Mouse (Mus musculus): ENCODE data around the gene Pkdrej.
"Not testable (repeated sequence)": the region's sequence is repeated elsewhere in the genome, so short reads cannot be mapped to it uniquely, and the experiment has no call there.

Pkdrej gene

DNA sequence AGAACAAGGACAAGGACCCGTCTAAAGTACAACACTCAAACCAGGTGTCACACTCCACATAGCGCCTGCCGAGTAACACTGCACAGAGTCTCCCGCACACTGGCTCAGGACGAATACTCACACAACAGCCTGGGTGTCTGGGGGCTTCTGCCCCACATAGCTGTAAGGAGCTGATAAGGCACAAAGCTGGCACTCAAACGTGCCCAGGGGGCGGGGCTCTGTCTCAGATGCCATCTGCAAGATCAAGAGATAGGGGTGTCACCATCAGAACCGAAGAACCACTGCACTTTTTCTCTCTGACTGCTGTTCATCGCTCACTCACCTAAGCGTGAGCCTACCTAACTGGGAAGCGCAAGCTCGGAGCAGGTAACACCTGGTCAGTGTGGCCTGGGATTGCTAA is 12.4 kb downstream of the Pkdrej start:
- DNase-seq: no peak

DNA sequence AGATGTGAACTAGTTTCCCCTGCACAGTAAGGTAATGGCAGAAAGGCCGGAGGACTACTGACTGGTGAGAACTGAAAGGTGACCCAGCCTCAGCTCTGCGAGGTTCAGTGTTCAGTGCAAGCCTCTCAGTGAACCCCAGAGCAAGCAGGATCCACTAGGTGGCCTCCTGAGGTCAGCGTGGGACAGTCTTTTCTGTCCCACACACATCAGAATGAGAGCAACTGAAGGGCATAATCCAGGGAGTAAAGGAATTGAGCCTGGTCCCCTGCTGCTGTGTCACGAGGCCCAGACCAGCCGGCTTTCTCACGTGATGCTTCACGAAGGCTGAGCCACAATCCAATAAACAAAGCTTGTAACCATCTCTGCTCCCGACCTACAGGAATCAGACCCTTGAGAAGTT is 13.1 kb downstream of the Pkdrej start:
- peak; percentile 36 for DNase-seq

DNA sequence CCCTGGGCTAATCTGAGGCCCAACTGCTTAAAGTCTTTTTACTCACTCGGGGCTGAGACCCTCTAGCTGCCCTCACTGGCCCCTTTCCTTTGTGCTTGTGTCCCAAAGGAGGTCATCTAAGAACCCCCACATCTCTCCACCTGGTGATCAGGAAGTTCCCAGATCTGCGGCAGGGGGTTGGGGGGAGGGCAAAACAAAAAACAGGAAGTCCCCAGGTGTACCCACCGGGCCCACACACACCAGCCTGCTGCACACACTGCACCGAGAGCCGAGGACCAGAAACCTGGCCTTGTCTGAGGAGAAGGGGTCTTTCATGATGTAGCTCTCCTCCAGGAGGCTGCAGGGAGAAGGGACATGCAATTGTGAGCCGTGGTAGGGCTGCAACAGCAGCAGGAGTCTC is 13.5 kb downstream of the Pkdrej start:
- no peak for DNase-seq

DNA sequence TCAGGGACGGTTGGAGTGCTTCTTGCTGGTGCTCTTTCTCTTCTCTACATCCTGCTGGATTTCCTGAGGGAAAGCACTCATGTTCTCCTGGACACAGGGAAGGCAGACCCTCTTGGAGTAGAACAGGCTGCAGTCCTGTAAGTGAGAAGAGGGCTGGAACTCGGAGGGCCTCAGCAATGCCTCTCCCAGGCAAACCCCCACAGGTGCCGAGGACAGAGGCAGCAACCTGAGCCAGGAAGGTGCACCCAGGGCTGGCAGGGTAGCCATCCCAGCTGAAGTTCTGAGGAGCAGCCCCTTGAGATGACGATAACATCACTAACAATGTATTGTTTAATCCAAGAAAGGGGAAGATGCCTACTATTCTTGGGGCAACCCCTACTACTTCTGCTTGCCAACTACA is 14.1 kb downstream of the Pkdrej start:
- DNase-seq: no peak

DNA sequence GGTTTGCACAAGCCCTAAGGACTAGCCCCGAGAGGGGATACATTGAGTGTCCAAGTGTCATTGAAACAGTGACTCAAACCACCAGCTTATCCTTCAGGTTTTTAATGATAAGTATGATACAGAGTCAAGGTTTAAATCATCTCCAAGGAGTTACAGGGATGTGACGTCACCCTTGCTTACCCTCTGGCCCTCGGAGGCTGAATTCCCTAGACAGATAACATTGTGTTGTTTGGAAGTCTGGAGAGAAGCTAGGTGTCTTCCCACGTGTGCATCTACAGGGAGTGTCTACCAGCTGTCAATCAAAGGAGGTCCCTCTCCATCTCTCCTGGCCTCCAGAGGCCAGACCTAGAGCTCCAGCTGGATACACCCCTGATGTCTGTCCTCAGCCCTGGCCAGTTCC is 14.6 kb downstream of the Pkdrej start:
- DNase-seq: no peak

DNA sequence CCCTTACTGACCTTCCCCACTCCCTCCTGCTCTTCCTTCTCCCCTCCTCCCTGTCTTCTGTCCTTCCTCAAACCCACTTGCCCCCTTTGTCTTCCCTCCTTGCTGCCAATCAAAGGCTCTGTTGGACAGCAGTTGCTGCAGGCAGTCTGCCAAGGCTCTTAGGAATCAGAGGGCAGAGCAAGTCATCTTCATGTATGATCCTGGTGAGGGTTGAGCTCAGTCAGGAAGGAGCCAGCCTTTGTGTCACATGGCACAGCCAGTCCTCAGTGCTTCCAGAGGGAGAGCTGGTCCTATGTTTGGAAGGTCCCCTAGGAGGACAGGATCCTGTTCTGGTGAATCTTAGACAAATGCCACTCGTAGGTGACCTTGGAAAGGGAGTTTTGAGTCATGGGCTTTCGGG is 18.6 kb downstream of the Pkdrej start:
- DNase-seq: peak; percentile 11

DNA sequence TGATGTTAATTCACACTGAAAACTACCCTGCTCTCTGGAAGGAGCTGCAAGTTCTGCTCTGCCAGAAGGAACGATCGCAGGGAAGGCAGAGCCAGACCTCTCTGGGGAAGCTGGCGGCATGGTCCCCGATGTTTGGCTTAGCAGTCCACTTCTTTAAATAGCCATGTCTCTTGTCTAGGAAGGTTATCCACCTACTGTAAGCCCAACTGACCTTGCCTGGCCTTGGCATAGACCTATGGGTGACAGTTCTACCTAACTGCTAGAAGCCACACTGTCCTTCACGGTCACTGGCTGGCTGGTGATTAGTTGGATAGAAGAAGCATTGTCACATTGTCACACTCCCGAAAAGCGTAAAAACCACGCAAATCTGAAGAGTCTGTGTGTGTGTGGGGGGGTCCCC is 22.9 kb downstream of the Pkdrej start:
- DNase-seq: no peak

DNA sequence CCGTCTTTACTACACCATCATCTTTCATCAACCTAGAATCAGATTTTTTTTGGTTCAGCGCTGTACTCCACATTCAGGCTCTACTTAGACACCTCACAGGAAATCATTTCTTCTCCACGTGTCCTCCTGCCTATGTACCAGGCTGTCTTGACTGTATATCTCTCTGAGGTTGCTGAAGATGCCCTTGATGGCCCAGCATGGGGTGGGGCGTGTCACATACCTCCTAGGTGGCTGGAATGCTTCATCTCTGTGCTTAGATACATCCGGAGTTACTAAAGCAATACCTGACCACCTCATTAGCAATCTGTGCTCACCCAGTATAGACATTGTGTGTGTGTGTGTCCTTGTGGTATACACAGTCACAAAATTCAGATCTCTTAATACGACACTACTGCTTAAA is 26.0 kb downstream of the Pkdrej start:
- no peak for DNase-seq

DNA sequence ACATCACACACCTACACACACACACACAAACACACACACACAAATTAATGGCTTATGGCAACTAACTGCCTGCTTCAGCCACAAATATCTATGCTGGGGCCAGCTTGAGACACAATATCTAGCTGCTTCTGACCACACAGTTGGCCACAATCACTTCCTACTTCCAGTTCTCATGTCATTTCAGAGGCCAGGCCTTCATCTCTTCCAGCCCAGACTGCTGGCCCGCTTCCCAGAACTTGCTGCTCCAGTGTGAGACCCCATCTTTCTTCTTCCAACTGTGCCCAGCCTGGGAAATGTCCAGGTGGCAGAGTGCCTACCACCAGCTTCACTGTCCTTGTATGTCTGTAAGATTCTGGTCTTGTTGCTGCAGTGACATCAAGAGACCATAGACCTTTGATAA is 28.7 kb downstream of the Pkdrej start:
- no peak for DNase-seq

DNA sequence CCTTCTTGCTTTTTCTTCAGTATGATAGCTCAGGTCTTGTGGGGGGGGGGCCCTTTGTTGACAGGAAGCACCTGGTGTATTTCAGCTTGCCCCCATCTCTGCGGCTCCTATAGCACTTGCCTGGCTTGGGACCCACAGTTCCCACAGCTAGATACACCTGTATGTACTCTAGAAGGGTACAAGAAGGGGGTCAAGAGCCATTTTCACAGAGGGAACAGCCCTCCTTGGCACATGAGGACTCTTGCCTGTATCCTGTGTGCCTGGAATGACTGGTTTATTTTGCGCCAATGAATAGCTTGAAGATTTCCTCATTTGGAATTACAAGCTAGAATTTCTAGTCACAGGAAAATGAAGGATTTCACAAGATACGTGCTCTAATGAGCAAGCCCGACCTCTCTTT is 30.1 kb downstream of the Pkdrej start:
- DNase-seq: no peak

DNA sequence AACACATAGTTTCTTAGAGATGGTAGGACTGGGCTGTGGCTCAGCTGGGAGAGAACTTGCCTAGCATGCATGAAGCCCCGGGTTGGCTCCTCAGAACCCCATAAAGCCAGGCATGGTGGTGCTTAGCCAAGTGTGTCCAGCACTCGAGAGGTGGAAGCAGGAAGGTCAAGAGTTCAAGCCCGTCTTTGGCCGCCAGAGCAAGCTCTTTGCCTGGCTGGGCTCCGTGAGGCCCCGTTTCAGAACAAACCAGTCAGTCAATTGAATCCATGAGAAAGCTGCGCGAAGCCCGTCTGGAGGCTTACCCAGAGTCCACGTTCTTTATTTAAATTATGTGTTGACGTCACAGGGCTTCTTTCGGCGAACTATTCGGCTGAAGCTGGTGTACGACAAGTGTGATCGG is 32.9 kb downstream of the Pkdrej start:
- DNase-seq: no peak

DNA sequence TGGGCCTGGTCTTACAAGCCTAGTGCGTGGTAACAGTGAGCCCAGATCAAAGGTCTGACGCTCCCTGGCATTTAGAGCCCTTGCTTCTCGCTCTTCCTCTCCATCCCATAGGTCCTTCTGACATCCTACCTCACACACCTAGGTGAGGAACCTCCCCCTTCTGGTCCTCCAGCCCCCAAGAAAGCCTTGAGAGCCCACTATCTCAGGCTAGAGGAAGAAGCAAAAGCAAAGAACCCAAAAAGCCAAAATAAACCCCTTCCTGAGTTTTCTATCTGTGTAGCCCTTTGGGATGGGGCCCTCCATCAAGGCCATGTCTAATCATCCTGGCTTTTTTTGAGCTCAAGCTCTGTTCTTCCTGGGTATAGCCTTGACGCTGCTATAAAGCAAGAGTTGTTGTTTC is 33.5 kb downstream of the Pkdrej start:
- no peak for DNase-seq

DNA sequence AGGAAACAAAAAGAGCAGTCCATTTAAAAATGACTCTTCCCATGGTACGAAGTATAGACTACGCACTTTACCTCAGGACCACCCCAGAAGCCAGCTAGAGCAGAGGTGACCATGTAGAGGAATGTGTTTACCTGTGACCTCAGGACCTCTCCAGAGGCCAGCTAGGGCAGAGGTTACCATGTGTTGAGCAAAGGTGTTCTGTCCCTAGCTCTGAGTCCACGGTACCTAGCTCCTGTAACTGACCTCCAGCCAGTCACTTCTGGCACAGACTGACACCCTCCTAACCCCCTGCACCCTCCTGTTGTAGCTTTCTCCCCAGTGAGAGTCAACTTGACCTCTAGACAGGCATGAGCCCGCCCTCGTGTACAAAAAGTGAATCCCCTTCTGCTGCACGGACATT is 34.1 kb downstream of the Pkdrej start:
- no peak for DNase-seq

DNA sequence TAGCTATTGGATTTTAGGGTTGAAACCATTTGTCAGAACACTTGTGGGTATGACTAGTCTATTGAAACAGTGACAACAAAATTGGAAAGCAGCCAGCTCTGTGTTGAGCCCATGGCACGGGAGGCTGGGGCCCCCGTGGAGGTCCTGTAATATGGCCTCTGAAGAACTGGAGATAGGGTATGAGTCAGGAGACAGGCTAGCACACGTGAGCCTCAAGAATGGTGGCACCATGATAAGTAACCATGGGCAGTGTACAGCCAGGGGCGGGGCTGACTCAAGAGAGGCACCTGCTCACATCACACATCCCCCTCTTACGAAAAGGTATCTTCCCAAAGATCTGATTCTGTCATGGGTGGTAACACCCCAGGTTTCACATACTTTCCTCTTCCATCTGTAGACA is 34.8 kb downstream of the Pkdrej start:
- DNase-seq: no peak

DNA sequence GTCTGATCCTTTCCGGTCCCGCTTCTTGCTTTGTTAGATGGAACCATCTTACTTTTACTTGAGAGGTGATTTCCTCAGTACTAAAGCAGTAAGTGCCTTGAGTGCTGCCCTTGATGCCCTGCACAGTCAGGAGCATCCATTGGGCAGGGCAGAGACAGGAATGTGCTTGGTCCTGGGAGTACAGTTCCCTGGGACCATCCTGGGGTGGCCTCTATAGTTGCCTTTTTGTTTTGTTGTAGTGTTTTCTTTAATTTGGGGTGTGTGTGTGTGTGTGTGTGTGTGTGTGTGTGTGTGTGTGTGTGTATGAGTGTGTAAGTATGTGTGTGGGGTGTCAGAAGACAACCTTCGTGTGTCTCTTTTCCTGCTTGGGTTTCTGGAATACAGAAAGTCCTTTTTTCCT is 37.2 kb downstream of the Pkdrej start:
- no peak for DNase-seq

DNA sequence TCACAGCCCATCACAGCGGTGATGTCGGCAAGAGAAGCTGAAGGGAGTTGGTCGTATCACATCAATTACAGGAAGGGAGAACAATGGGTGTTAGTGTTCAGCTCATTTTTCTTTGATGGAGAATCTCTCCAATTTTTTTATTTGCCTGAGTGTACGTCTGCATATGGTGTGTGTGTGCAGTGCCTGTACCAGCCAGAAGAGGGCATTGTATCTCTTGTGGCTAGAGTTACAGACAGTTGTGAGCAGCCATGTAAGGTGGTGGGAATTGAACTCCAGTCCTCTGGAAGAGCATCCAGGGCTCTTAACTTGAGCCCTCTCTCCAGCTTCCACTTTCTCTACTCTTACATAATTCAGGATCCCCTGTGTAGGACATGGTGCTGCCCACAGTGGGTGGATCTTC is 38.4 kb downstream of the Pkdrej start:
- no peak for DNase-seq

DNA sequence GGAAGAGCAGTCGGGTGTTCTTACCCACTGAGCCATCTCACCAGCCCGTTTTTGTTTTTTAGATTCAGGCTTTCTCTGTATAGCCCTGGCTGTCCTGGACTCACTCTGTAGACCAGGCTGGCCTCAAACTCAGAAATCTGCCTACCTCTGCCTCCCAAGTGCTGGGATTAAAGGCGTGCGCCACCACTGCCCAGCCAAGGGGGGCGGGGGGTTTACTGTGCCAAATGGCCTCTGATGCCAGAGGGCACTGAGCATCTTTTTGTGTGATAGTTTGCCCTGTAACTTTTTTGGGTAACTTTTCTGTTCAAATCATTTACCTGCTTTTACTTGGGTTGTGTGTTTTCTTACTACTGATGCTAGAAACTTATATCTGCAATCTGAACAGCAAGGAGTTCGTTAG is 42.6 kb downstream of the Pkdrej start:
- not testable (repeated sequence) for DNase-seq

DNA sequence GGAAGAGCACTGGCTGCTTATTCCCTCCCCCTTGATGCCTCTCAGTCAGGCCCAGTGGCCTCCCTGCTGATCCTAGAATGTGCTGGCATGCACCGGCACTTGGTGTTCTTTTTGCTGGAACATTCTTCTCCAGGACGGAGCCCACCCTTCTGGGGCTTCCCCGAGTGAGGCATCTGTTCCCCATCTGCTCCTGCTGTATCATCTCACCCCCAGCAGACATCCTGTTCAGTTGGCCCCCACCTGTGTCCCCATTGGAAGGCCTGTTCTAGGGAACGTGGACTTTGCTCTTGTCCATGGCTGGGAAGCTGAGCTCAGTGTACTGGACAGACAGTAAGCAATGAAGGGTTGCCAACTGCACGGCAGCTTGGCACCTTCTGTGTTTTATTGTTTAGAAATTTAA is 44.8 kb downstream of the Pkdrej start:
- DNase-seq: no peak

DNA sequence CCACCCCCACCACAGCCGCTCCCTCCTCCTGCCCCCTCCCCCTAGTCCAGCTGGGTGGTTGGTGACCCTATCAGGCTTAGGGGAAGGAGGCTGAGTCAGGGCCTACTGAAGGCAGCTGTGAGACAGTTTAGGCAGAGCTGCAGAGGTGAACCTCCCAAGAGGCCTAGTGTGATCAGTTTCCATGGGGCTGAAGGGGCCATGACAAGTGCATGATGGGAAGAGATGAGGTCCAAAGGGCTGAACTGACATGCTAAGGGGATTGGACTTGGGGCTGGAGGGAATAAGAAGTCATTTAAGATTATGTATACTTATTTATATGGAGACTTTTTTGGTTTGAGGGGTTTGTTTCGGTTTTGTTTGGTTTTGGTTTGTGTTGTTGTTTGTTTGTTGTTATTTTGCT is 45.3 kb downstream of the Pkdrej start:
- no peak for DNase-seq

DNA sequence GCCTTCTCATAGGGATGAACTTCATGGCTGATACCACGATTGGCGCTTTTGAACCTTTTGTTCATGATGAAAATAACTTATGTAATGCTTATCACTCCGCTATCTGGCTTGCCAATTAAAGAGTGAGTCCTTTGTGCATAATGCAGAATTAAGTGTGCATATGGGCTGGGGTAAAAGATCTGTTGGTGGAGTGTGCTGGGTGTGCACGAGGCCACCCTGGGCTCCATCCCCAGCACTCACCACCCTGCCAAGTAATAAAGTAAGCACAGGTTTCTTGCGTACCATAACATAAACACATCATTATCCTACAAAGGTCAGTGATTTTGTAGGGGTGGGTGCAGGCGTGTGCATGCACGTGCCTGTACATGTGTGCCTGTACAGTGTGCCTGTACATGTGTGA is 46.5 kb downstream of the Pkdrej start:
- no peak for DNase-seq

DNA sequence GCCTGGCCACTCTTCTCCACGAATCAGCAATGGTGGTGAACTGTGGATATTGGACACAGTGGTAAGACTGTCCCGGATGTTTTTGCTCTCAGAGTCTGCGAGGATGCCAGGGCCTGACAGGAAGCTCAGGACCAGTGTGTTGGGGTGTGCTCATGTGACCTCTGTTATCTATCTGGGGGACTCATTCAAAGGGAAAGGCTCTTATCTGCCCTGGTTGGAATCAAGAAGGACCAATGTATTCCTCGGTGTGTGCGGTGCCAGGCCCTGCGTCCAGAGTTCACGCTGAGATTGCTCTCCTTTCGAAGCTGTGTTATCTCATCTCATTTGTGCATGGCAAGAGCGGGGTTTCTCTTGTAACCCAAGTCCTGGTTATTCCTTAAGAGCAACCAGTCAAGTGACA is 47.1 kb downstream of the Pkdrej start:
- no peak for DNase-seq

DNA sequence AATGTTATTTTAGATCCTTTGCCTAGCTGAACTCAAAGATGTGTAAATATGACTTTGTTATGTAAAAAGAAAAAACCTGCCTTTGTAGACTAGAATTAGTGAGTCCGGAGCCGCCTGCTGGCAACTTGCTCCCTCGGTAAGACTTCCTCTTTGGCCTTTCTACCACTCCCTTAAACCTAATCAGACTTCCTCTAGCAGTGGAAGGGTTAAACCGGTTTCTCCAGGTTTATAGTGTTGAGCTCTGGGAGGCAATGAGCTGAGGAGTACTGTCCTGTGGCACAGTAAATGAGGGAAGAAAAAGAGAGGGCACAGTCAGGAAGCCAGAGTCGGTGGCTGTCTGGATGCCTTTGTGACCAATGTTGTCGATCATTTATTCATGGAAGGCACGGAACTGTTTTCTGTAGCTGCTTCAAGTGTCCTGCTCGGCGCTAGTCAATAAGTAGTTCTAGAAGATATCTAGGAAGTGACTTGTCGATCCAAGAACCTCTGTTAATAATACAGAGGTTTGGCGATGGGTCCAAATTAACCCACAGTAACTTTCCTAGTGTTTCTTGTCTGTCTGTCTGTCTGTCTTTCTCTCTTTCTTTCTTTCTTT is 49.3 kb downstream of the Pkdrej start:
- DNase-seq: no peak

DNA sequence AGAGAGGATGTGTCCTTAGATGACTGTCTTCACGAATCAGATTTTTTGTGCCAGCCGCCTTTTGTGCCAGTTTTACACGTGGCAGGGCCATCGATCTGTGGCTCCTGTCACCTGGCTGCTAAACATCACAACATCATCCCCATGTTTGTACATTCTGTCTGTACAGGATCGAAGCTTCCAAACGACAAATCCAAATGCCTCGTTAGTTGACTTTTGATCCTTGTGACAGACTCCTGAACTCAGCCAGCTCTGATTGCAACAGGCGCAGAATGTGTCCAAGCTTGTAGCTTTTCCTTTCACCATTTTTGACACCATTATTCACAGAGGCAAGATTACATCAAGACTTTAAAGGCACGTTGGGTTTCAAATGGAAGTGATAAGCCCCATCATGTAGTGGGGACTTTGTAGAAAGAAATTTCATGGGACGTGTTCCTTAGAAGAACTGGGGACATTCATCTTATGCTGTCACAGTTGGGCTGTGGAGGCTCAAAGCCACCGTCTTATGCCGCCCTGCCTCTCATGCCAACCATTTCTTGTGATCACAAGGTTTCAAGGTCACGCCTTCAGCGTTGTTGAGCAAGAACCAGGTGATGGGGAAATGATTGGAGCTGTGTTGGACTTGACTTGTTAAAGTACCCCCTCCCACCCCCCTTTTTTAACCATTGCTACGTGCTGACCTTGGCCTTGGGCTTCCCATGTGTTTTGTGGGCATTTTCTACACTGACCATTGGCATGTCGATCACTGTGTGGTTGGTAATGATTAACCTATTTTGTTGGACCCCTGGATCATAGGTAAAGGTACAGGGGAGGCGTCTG is 50.0 kb downstream of the Pkdrej start:
- no peak for DNase-seq

DNA sequence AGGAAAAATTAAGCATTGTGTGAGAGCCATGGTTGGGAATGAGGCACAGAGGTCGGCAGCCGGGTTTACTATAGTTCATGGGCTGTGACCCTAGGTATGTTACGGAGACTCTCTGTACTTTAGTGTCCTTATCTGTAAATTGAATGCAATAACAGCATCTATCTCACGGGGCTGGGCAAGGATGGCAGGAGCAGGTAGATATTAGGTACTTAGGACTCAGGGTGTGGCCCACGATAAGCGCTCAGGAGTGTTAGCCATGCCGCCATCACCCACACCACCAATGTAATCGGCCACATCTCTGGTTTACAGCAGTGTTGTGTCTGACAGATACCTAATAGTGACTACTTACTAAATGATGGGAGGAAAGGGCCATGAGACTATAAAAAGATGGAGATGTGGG is 52.5 kb downstream of the Pkdrej start:
- DNase-seq: no peak

DNA sequence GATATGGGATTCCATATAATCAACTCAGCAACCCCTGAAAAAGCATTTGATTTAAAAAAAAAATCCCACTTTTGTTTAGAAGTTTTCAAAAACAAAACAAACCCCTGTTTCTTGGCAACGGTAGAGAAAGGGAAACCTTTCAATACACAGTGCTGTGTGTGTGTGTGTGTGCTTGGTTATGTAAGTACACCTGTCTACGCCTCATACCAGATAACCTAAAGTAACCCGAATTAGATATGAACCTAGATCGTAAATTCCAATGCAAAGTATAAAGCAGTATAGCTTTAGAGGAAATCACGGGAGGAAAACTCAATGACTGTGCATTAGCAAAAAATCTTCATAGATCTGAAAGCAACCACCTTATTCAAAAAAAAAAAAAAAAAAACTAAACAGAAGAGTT is 54.9 kb downstream of the Pkdrej start:
- no peak for DNase-seq
